Mouse (Mus musculus) cerebellum, adult 2 months (tissue): ENCODE data around the gene Max. TPM values are rescaled to one million over a fixed set of nuclear protein-coding genes. Genes with fewer than 3 reads are reported as not detected.
A peak's percentile ranks its signal among the peaks of the same experiment; 100 is the strongest.

ENCODE experiments used
- DNase-seq, 2 experiments: peaks; one replicate each; pipeline ENCODE4 v3.0.0; 2021
- H3K27ac ChIP-seq: fragments of 200-500 bp; 2 replicates; pipeline ENCODE4 v1.5.1; 2012; ENCODE audit warnings: low read length, control low read depth, inconsistent platforms; ENCODE audit not compliant: insufficient read depth
- H3K27me3 ChIP-seq: fragments of 200-500 bp; 2 replicates; pipeline ENCODE4 v1.6.1; 2012; ENCODE audit warnings: inconsistent platforms, mild to moderate bottlenecking, low read length, moderate library complexity; ENCODE audit not compliant: control insufficient read depth, insufficient read depth
- H3K4me1 ChIP-seq: fragments of 200-500 bp; 2 replicates; pipeline ENCODE4 v1.6.1; 2011; ENCODE audit warnings: low read length; ENCODE audit not compliant: control insufficient read depth, insufficient read depth
- H3K4me3 ChIP-seq: fragments of 200-500 bp; replicated peaks from 2 replicates; pipeline ENCODE3; 2011; ENCODE audit warnings: mild to moderate bottlenecking, low read depth, low read length, control low read depth; ENCODE audit not compliant: insufficient read depth
- CTCF ChIP-seq: fragments of 200-500 bp; IDR thresholded peaks from 2 replicates; pipeline ENCODE4 v1.5.1; 2011; ENCODE audit warnings: low read depth, mild to moderate bottlenecking, control low read depth, low read length, moderate library complexity, borderline replicate concordance; ENCODE audit not compliant: insufficient read depth
- POLR2A ChIP-seq: fragments of 200-500 bp; IDR thresholded peaks from 2 replicates; pipeline ENCODE4 v1.6.1; 2011; ENCODE audit warnings: low read length, control low read depth, borderline replicate concordance; ENCODE audit not compliant: insufficient read depth
- WGBS: fragments of 180-500 bp; shearing (Covaris S2); methylation state at CpG from one replicate; pipeline ENCODE4 v1.1.7; 2018; 5-methylcytosine and 5-hydroxymethylcytosine counted together
- polyA plus RNA-seq: library from polyadenylated mRNA; depleted of rRNA; stranded (reverse); fragments of >200 nt; gene quantifications from 2 replicates; pipeline ENCODE4 v1.2.3, GENCODE M21; 2012; rRNA removed

The Max gene
- polyA plus RNA-seq = 90.7 and 93.6 TPM in 2 replicates

- under 1% methylated on average over 73 of the region's 73 CpGs for WGBS
- H3K27ac ChIP-seq = peak within 1 kb of the TSS; percentile 52
- no peaks in the 10 kb centered on the region for H3K27me3 ChIP-seq
- TF ChIP-seq CTCF = no peak
- TF ChIP-seq POLR2A = peak; percentile 78
- peaks cover under 1% of the 10 kb centered on the region; the same call in 1 of the 2 replicates for H3K4me1 ChIP-seq
- peak within 1 kb of the TSS; percentile 74 for H3K4me3 ChIP-seq
- DNase-seq = peak; percentile 99 to 100
Observed at GRCm38 (mm10) chr12:76961932-76962891, at the start of gene Max. Max (minus strand) TSS chr12:76962201.

DNA sequence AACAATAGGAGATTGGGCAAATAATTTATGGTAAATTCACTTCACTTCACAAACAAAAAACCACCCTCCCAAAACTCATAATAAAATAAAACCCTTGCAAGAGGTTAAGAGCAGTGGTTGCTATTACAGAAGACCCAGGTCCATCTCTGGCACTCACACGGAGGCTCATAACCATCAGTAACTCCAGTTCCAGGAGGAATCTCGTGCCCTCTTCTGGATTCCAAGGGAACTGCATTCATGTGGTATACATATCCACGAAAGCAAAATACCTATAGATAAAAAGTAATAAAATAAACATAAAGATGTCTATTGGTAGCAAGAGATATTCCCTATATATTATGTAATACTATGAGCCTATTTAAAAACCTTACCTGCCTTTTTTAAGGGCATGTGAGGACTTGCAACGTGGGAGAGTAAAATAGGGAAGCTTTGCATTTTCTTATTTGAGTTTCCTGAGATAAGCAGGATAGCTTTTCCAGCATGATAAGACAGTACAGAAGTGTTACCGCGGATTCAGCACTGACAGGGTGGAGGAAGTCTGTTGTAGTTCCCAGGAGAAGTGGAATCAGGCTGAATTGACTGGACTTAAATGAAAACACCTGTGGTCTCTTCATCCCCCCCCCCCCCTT is 49.2 kb upstream of the Max start:
- Histone ChIP-seq H3K4me1 (peaks cover 7% of the 10 kb centered on the region; the same call in 1 of the 2 replicates), H3K4me3 (no peak overlapping the region), H3K27ac (no peak overlapping the region), H3K27me3 (no peaks in the 10 kb centered on the region)
- WGBS = 68% methylated on average over 6 of the region's 6 CpGs
- no peak for DNase-seq
- no peak for TF ChIP-seq POLR2A
- peak; percentile 14; the same call in 1 of the 2 replicates for TF ChIP-seq CTCF

- Histone ChIP-seq H3K4me1 (peaks cover 7% of the 10 kb centered on the region; the same call in 1 of the 2 replicates), H3K27me3 (no peaks in the 10 kb centered on the region), H3K4me3 (no peak overlapping the region), H3K27ac (peak overlapping the region; percentile 78)
- WGBS = 7% methylated on average over 20 of the region's 20 CpGs
- TF ChIP-seq POLR2A (peak; percentile 29; the same call in 1 of the 2 replicates), CTCF (peak; percentile 40; the same call in 1 of the 2 replicates)
- DNase-seq = peak; percentile 82 to 90
Observed at GRCm38 (mm10) chr12:77009202-77010030, 47.4 kb upstream of the Max start.

GRCm38 (mm10) chr12:77004893-77005292 is 42.9 kb upstream of the Max start:
- DNase-seq = no peak
- 72% methylated on average over 10 of the region's 10 CpGs for WGBS
- TF ChIP-seq POLR2A (no peak), CTCF (no peak)
- Histone ChIP-seq H3K4me1 (peaks cover 15% of the 10 kb centered on the region; the same call in 1 of the 2 replicates), H3K27ac (no peak overlapping the region), H3K27me3 (no peaks in the 10 kb centered on the region), H3K4me3 (no peak overlapping the region)

DNA sequence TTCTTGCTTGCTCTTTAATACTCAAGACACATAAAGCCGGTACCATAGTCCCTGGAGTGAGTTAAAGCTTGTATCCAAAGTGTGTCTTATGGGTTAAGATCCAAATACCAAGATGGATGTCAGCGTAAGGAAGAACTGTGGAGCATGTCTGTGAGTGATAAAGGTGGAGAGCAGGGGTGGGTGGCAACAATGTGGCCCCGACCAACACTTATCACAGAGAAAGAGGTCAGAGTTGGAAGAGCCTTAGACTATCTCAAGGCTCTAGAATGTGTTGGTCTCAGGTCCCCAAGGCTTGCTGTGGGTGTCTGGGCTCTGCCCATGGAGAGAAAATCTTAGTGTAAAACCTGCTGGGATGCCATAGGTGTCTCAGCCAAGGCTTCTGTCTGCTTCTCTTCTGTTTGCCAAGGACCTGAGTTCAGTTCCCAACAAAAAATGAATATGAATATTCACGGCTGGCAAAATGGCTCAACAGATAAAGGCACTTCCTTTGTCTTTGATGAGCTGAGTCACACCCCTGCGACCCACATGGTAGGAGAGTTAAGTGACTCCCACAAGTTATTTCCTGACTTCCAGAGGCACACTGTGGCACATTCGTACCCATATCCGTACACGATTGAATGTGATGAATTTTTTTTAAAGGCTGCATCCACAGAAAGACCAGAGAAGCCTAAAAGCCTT is 40.7 kb upstream of the Max start:
- WGBS = 85% methylated on average over 8 of the region's 8 CpGs
- no peak overlapping the region for H3K4me3 ChIP-seq
- peaks cover 9% of the 10 kb centered on the region; the same call in 1 of the 2 replicates for H3K4me1 ChIP-seq
- H3K27ac ChIP-seq = no peak overlapping the region
- TF ChIP-seq POLR2A = no peak
- TF ChIP-seq CTCF = no peak
- no peaks in the 10 kb centered on the region for H3K27me3 ChIP-seq
- DNase-seq = no peak

GRCm38 (mm10) chr12:77001312-77001711 is 39.3 kb upstream of the Max start:
- no peak for TF ChIP-seq POLR2A
- no peak for TF ChIP-seq CTCF
- H3K4me1 ChIP-seq = peaks cover 9% of the 10 kb centered on the region; the same call in 1 of the 2 replicates
- H3K27me3 ChIP-seq = no peaks in the 10 kb centered on the region
- DNase-seq = no peak
- H3K4me3 ChIP-seq = no peak overlapping the region
- WGBS = 96% methylated on average over 1 of the region's 1 CpGs
- no peak overlapping the region for H3K27ac ChIP-seq

- TF ChIP-seq POLR2A (no peak), CTCF (no peak)
- no peak overlapping the region for H3K4me3 ChIP-seq
- H3K4me1 ChIP-seq = peaks cover 9% of the 10 kb centered on the region; the same call in 1 of the 2 replicates
- H3K27me3 ChIP-seq = no peaks in the 10 kb centered on the region
- 9% methylated on average over 6 of the region's 6 CpGs for WGBS
- peak overlapping the region; percentile 33; the same call in 1 of the 2 replicates for H3K27ac ChIP-seq
- peak; percentile 68 to 78 for DNase-seq
Observed at GRCm38 (mm10) chr12:77000705-77001284, 38.8 kb upstream of the Max start.
